Mouse (Mus musculus) erythroblast, embryonic 14.5 days (primary cell): ENCODE results near the gene Rcvrn.

Experiments used
- GATA1 ChIP-seq: IDR thresholded peaks from 2 replicates; pipeline ENCODE4 v1.6.1; 2012; ENCODE audit warnings: low read length, inconsistent platforms, mixed read lengths
- TAL1 ChIP-seq: IDR thresholded peaks from 3 replicates; pipeline ENCODE4 v1.6.1; 2012; ENCODE audit warnings: low read length, inconsistent platforms, mixed read lengths

- no peak for TF ChIP-seq GATA1
- no peak for TF ChIP-seq TAL1
These were observed 43.4 kb upstream of the Rcvrn start for GRCm38 (mm10) chr11:67651731-67652130.
